Comparison of ENCODE assay signal across 8 mouse cellular contexts in genomic region chr2:163203635-163204547, GRCm38 (mm10). TPM values are rescaled to one million over a fixed set of nuclear protein-coding genes. Genes with fewer than 3 reads are reported as not detected.
DNase-seq lines count a peak whose midpoint lies in the region; ATAC-seq lines count a peak whose summit lies in the region.

No protein-coding gene starts in this region.

- H3K9me3 ChIP-seq in embryonic facial prominence, embryonic 14.5 days (ENCODE audit: control insufficient read depth, low read length): peaks cover 13% of the 10 kb centered on the region
- peaks cover 13% of the 10 kb centered on the region; the same call in 1 of the 2 replicates for H3K9me3 ChIP-seq in hindbrain, embryonic 14.5 days (ENCODE audit: control insufficient read depth, low read length)

- WGBS in embryonic facial prominence, embryonic 14.5 days: 1% methylated on average over 71 of the region's 75 CpGs
- WGBS in hindbrain, embryonic 14.5 days: 1% methylated on average over 74 of the region's 75 CpGs

- H3K4me1 ChIP-seq in embryonic facial prominence, embryonic 14.5 days (ENCODE audit: control insufficient read depth, insufficient read depth, low read length): peaks cover 18% of the 10 kb centered on the region; the same call in 1 of the 2 replicates
- peaks cover 37% of the 10 kb centered on the region for H3K4me1 ChIP-seq in hindbrain, embryonic 14.5 days (replicated peaks; ENCODE audit: control insufficient read depth, insufficient read depth, low read length)

- peak overlapping the region; percentile 53 for H3K4me3 ChIP-seq in embryonic facial prominence, embryonic 14.5 days (ENCODE audit: low read depth, low read length)
- H3K4me3 ChIP-seq in hindbrain, embryonic 14.5 days (replicated peaks; ENCODE audit: low read length): peak overlapping the region; percentile 48

- peaks cover 44% of the 10 kb centered on the region for H3K27me3 ChIP-seq in embryonic facial prominence, embryonic 14.5 days (replicated peaks; ENCODE audit: control insufficient read depth, insufficient read depth, low read length)
- peaks cover 30% of the 10 kb centered on the region for H3K27me3 ChIP-seq in hindbrain, embryonic 14.5 days (ENCODE audit: control insufficient read depth, insufficient read depth, low read length)

- no peaks in the 10 kb centered on the region for H3K36me3 ChIP-seq in embryonic facial prominence, embryonic 14.5 days (ENCODE audit: control insufficient read depth, insufficient read depth, low read length)
- H3K36me3 ChIP-seq in hindbrain, embryonic 14.5 days (replicated peaks; ENCODE audit: control insufficient read depth, insufficient read depth): no peaks in the 10 kb centered on the region

- no peak overlapping the region for H3K27ac ChIP-seq in embryonic facial prominence, embryonic 14.5 days (replicated peaks; ENCODE audit: low read depth, low read length)
- peak overlapping the region; percentile 59 for H3K27ac ChIP-seq in hindbrain, embryonic 14.5 days

- peak; percentile 90 for DNase-seq in heart, adult 11 months
- DNase-seq in heart, adult 9 months (ENCODE audit: low spot score in 2 of 2): no peak
- DNase-seq in ES-CJ7 (ENCODE audit: low read depth, low spot score) (peak; percentile 28), adipocyte (ENCODE audit: low spot score) (no peak)
- no peak for DNase-seq in embryonic facial prominence, embryonic 14.5 days (ENCODE audit: low spot score)
- no peak for DNase-seq in hindbrain, embryonic 14.5 days (ENCODE audit: low spot score)
- DNase-seq in lung, postnatal 36 days: peak; percentile 11
- DNase-seq in thymus, postnatal 25 days: peak; percentile 23

- peak overlapping the region; percentile 58 for H3K9ac ChIP-seq in embryonic facial prominence, embryonic 14.5 days (ENCODE audit: low read depth, low read length)
- peak overlapping the region; percentile 67 for H3K9ac ChIP-seq in hindbrain, embryonic 14.5 days

- peak overlapping the region; percentile 91 for H3K4me2 ChIP-seq in embryonic facial prominence, embryonic 14.5 days (ENCODE audit: low read depth, low read length)
- H3K4me2 ChIP-seq in hindbrain, embryonic 14.5 days (replicated peaks): peak overlapping the region; percentile 63

- peak; percentile 35 for ATAC-seq in embryonic facial prominence, embryonic 14.5 days (ENCODE audit: low read depth)
- ATAC-seq in hindbrain, embryonic 14.5 days (ENCODE audit: low FRiP score): peak; percentile 32

RNA-seq across cellular contexts. Expression of gene Tox2, which starts 1.0 kb away (rescaled TPM):
- 4.2 and 5.1 TPM in 2 replicates for polyA plus RNA-seq in embryonic facial prominence, embryonic 14.5 days (2014; fragmentation: Nextera tagmentation; extraction: Ambion mirVana)
- polyA plus RNA-seq in hindbrain, embryonic 14.5 days (2014; fragmentation: Nextera tagmentation; extraction: Ambion mirVana): 28.7 and 31.4 TPM in 2 replicates

Comparison
In these comparisons a context has a peak if more than half of its experiments do, and no peak if none do; other contexts are left out.
1. DNase-seq: peak in heart, adult 11 months (single experiment), ES-CJ7 (single experiment), lung, postnatal 36 days (single experiment) and thymus, postnatal 25 days (single experiment); none in heart, adult 9 months (0 of 2), embryonic facial prominence, embryonic 14.5 days (single experiment), hindbrain, embryonic 14.5 days (single experiment) and adipocyte (single experiment).